Mouse (Mus musculus) testis, adult 2 months (tissue): ENCODE data around the gene Rpl38.

Experiments used
- CTCF ChIP-seq: fragments of 200-500 bp; IDR thresholded peaks from 2 replicates; pipeline ENCODE4 v1.5.1; 2012; ENCODE audit warnings: low read depth, mild to moderate bottlenecking, inconsistent platforms, low read length, moderate library complexity; ENCODE audit not compliant: control insufficient read depth, insufficient read depth, insufficient replicate concordance
- POLR2A ChIP-seq: fragments of 200-500 bp; IDR thresholded peaks from 2 replicates; pipeline ENCODE4 v1.6.1; 2012; ENCODE audit warnings: low read depth, mild to moderate bottlenecking, inconsistent platforms, low read length, moderate library complexity; ENCODE audit not compliant: control insufficient read depth

DNA sequence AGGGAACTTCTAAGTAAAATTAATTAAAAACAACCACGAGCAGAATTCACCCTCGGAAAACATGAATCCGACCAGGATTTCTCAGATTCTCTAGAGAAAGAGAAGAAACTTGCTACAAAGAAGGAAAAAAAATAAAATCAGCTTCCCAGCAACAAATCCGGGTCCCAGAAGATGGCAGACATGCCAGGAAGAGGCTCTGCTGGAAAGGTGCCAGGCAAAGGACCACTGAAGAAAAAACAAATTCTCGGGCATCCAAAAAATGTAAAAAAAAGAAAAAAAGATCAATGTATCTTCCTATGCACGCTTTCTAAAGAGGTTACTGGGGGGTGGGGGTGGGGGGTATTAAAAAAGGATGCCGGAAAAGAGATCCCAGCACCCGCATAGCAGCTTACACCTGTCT, 36.1 kb upstream of the Rpl38 start:
- TF ChIP-seq CTCF (no peak), POLR2A (no peak)
